Mouse (Mus musculus) heart, adult 11 months (tissue): ENCODE measurements around the gene Gm20388.
A peak's percentile ranks its signal among the peaks of the same experiment; 100 is the strongest.

Experiments
- DNase-seq: peaks from one replicate; pipeline ENCODE4 v3.0.0; 2022

Gm20388 gene

GRCm38 (mm10) chr8:122049266-122049665 is 2138.6 kb downstream of the Gm20388 start:
- DNase-seq: no peak

GRCm38 (mm10) chr8:122049923-122050322 is 2139.3 kb downstream of the Gm20388 start:
- no peak for DNase-seq

- peak; percentile 92 for DNase-seq
These were observed 2140.0 kb downstream of the Gm20388 start for GRCm38 (mm10) chr8:122050620-122051019.

- DNase-seq: no peak
These were observed 2144.7 kb downstream of the Gm20388 start for GRCm38 (mm10) chr8:122055321-122055720.

- DNase-seq: no peak
These were observed 2145.5 kb downstream of the Gm20388 start for GRCm38 (mm10) chr8:122056113-122056512.

GRCm38 (mm10) chr8:122056882-122057281 is 2146.2 kb downstream of the Gm20388 start:
- DNase-seq: no peak

GRCm38 (mm10) chr8:122058510-122058909 is 2147.9 kb downstream of the Gm20388 start:
- no peak for DNase-seq

GRCm38 (mm10) chr8:122058951-122059350 is 2148.3 kb downstream of the Gm20388 start:
- no peak for DNase-seq

GRCm38 (mm10) chr8:122062508-122063223 is 2152.0 kb downstream of the Gm20388 start:
- no peak for DNase-seq

- DNase-seq: no peak
These were observed 2153.7 kb downstream of the Gm20388 start for GRCm38 (mm10) chr8:122064353-122064752.

GRCm38 (mm10) chr8:122067783-122068505 is 2157.3 kb downstream of the Gm20388 start:
- DNase-seq: peak; percentile 93

- no peak for DNase-seq
These were observed 2158.0 kb downstream of the Gm20388 start for GRCm38 (mm10) chr8:122068609-122069008.

- DNase-seq: peak; percentile 90
These were observed 2158.6 kb downstream of the Gm20388 start for GRCm38 (mm10) chr8:122069281-122069680.

- DNase-seq: no peak
These were observed 2160.6 kb downstream of the Gm20388 start for GRCm38 (mm10) chr8:122071193-122071592.

- DNase-seq: no peak
These were observed 2163.3 kb downstream of the Gm20388 start for GRCm38 (mm10) chr8:122073964-122074363.

- no peak for DNase-seq
These were observed 2163.8 kb downstream of the Gm20388 start for GRCm38 (mm10) chr8:122074442-122074841.

- DNase-seq: no peak
These were observed 2164.3 kb downstream of the Gm20388 start for GRCm38 (mm10) chr8:122074977-122075376.

GRCm38 (mm10) chr8:122076183-122076842 is 2165.7 kb downstream of the Gm20388 start:
- no peak for DNase-seq

GRCm38 (mm10) chr8:122078321-122078720 is 2167.7 kb downstream of the Gm20388 start:
- DNase-seq: no peak

GRCm38 (mm10) chr8:122079093-122079492 is 2168.5 kb downstream of the Gm20388 start:
- DNase-seq: peak; percentile 94

GRCm38 (mm10) chr8:122080347-122080746 is 2169.7 kb downstream of the Gm20388 start:
- DNase-seq: no peak

GRCm38 (mm10) chr8:122083401-122083800 is 2172.8 kb downstream of the Gm20388 start:
- peak; percentile 96 for DNase-seq

GRCm38 (mm10) chr8:122084145-122084544 is 2173.5 kb downstream of the Gm20388 start:
- no peak for DNase-seq
